Mouse (Mus musculus): ENCODE data around the gene Ech1.

DNA sequence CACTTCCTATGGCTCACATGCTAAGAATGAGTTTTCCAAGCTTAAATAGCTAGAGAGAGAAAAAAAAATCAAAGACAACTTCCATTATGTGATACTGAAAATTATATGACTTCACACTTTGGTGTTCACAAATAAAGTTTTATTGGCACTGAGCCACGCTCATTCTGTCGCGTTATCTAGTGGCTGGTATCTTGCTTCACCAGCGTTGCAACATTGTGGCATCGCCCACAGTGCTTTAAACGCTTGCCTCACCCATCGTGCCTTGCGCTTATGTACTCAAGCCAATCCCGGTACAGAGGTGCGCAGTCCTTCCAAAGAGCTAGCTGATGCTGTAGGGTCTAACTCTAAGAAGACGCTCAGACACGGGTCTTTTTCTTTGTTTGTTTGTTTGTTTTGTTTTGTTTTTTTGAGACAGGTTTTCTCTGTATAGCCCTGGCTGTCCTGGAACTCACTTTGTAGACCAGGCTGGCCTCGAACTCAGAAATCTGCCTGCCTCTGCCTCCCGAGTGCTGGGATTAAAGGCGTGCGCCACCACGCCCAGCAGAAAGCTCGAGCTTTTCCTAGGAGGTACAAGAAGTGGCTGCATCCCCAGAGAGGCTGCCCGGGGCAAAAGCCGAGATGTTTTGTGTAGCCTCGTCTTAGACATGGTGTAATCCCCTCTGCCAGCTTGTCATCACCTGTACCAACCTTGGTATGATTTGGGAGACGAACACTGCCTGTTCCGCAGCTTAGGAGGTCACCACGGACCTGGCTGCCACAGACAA is 46.1 kb downstream of the Ech1 start:
- no peak for TF ChIP-seq CTCF (IDR thresholded peaks at IDR 0.05 in 2 of 3, conservative IDR thresholded peaks at IDR 0.05 in 1 of 3; ENCODE audit: control insufficient read depth in 1 of 3, insufficient read depth in 1 of 3, low read depth in 2 of 3, low read length in 3 of 3, poor library complexity in 1 of 3, severe bottlenecking in 1 of 3)
- no peak for TF ChIP-seq ZC3H11A (IDR thresholded peaks at IDR 0.05; ENCODE audit: low read depth, low read length)
- TF ChIP-seq POLR2A (IDR thresholded peaks at IDR 0.05; ENCODE audit: control insufficient read depth in 1 of 2, insufficient read depth in 1 of 2, low read depth in 1 of 2, low read length in 2 of 2, poor library complexity in 1 of 2), result peak in 1 of 2 experiments; percentile 22; a peak in 1 of 4 replicates
- peak; percentile 61 for TF ChIP-seq CHD2 (IDR thresholded peaks at IDR 0.05; ENCODE audit: low read length)
- no peak for TF ChIP-seq ZKSCAN1 (IDR thresholded peaks at IDR 0.05; ENCODE audit: low read depth, low read length)
- TF ChIP-seq USF1 (IDR thresholded peaks at IDR 0.05; ENCODE audit: low read depth, low read length), result no peak
- no peak for TF ChIP-seq MEF2A (IDR thresholded peaks at IDR 0.05; ENCODE audit: extremely low read depth, insufficient replicate concordance, low read depth, low read length, poor library complexity, severe bottlenecking)
- no peak for TF ChIP-seq RAD21 (IDR thresholded peaks at IDR 0.05; ENCODE audit: low read depth, low read length)
- TF ChIP-seq E2F4 (IDR thresholded peaks at IDR 0.05; ENCODE audit: borderline replicate concordance, low read depth, low read length), result no peak
- peak; percentile 91 for TF ChIP-seq MAX (IDR thresholded peaks at IDR 0.05; ENCODE audit: low read length)
- no peak for TF ChIP-seq MAZ (IDR thresholded peaks at IDR 0.05; ENCODE audit: low read depth, low read length)
- TF ChIP-seq ETS1 (IDR thresholded peaks at IDR 0.05; ENCODE audit: low read depth, low read length), result peak; percentile 95
- TF ChIP-seq MXI1 (IDR thresholded peaks at IDR 0.05; ENCODE audit: low read depth, low read length), result peak; percentile 82
- TF ChIP-seq RCOR1 (IDR thresholded peaks at IDR 0.05; ENCODE audit: low read depth, low read length), result peak; percentile 93
